Mouse (Mus musculus): ENCODE measurements around the gene Frem2. TPM values are rescaled to one million over a fixed set of nuclear protein-coding genes. Genes with fewer than 3 reads are reported as not detected.

Gene Frem2
- polyA plus RNA-seq (2015; fragmentation: Nextera tagmentation; extraction: Ambion mirVana) = 10.5 and 10.6 TPM in 2 replicates

DNA sequence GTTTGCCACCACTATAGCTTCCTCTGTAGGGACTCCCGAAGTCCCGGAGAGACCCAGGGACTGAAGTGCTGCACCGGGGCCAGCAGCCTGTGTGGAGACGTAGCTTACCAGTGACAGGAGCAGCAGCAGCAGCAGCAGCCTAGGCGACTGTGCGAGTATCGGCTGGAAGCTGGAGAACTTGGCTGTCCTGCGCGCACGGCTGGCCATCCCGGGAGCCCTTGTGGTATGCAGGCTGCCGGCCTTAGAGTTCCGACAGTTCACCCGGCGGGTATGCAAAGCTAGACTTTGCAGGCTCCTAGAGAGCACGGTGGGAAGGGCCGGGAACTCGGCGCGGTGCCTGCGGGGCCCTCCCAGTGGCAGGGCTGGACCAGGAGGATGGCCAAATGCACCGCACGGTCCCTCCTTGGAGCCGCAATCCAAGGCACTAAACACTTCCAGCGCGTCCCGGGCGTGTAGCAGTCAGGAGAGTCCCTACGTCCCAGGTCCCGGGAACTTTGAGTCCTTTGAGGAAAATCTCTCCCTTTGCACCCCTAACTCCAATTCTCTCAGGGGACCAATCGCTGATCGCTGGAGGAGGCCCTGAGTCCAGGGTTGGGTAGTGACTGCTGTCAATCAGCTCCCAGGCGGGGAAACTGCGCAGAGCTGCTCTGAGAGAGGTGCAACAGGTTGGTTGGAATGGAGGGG lies at the start of gene Frem2:
Gene Frem2 (minus strand): TSS at position 478 of the 684 bp plus-strand sequence.
- Histone ChIP-seq H3K27ac (peak within 1 kb of the TSS; percentile 88), H3K4me3 (peak within 1 kb of the TSS; percentile 54), H3K36me3 (peaks cover 32% of the 10 kb centered on the region), H3K4me1 (peaks cover 15% of the 10 kb centered on the region), H3K9me3 (peaks cover 13% of the 10 kb centered on the region), H3K9ac (peak within 1 kb of the TSS; percentile 43), H3K27me3 (peaks cover 23% of the 10 kb centered on the region), H3K4me2 (peak within 1 kb of the TSS; percentile 90)
- under 1% methylated on average over 34 of the region's 34 CpGs for WGBS
- ATAC-seq (ENCODE audit: borderline replicate concordance, extremely low read depth, low FRiP score, low TSS enrichment) = peak; percentile 91

DNA sequence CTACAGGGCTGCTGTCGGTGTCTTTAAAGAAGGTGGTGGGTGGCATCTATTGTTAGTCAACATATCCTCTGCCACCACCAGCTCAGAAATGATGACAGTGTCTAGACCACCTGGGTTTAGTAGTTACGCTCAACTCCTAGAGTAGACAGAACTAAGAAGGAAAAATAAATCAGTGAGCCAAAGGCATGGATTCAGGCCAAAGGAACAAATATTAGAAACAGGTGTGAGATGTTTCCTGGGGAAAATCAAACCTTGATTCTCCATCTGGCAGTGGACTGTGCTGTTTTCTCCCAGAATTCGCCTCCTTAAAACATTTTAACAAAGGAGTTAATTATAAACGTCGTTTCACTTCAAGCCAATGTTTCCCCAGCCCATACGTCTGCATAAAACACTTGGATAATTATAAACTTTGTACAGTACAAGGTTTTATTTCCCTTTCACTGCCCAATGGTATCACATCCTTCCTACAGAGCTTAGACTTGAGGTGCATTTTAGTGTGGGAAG lies 48.9 kb upstream of the Frem2 start:
- Histone ChIP-seq H3K9me3 (no peaks in the 10 kb centered on the region), H3K27me3 (no peaks in the 10 kb centered on the region)
- ATAC-seq (ENCODE audit: borderline replicate concordance, extremely low read depth, low FRiP score, low TSS enrichment) = no peak

DNA sequence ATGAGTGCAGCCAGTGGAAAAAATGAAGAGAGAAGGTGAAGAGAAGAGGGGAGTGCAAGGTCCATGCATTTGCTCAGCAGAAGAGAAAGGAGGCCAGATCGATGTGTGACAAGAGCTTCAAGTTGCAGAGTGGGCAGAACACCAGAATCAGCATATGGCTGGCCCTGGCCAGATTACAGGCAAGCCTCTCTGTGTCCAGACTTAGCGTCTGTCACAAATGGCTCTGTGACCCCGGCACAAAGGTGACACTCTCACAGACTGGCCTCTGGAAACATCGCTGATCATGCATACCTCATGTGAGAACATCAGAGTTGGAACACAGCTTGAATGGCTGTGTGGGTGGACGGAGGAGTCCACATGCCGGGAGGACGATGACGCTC lies 46.0 kb upstream of the Frem2 start:
- Histone ChIP-seq H3K27me3 (no peaks in the 10 kb centered on the region), H3K9ac (no peak overlapping the region), H3K9me3 (no peaks in the 10 kb centered on the region), H3K27ac (no peak overlapping the region), H3K4me1 (peaks cover 5% of the 10 kb centered on the region; the same call in 1 of the 2 replicates), H3K4me2 (no peak overlapping the region), H3K36me3 (no peaks in the 10 kb centered on the region), H3K4me3 (no peak overlapping the region)
- ATAC-seq (ENCODE audit: borderline replicate concordance, extremely low read depth, low FRiP score, low TSS enrichment) = no peak
- WGBS = 55% methylated on average over 8 of the region's 8 CpGs

More for the DNA sequence above, 48.9 kb upstream of the Frem2 start:
- Histone ChIP-seq H3K36me3 (no peaks in the 10 kb centered on the region), H3K4me2 (no peak overlapping the region), H3K4me3 (no peak overlapping the region), H3K27ac (no peak overlapping the region), H3K9ac (no peak overlapping the region), H3K4me1 (peaks cover 5% of the 10 kb centered on the region; the same call in 1 of the 2 replicates)
- WGBS = 59% methylated on average over 6 of the region's 6 CpGs

DNA sequence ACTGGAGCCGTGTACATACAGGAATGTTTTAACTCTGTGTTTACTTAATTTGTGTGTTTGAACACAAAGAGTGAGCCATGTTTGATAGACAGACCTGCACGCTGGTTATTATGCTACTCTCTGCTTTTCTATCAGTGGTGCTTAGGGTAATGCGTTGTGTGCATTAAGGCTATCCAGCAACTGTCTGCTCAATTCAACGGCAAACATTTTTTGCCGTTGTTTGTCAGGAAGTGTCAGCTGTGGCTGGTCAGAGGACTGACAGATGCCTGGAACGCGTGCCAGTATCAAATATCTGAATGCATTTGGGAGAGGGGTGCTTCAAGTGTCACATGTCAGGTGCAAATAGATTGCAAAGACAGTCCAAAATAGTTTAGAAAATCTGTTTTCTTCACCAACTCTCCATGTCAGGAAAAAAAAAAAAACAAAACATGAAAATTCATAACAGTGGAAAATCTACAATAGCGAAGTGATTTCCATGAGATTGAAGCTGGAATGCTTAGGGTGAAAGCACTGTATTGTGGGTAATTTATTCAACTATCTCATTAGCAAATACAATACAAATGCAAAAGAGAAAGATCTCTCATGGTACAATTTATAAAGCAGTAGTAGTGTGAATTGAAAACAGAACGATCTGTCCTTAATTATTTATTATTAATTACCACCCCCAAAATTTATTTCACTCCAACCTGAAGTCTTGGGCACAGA lies 45.4 kb upstream of the Frem2 start:
- Histone ChIP-seq H3K4me3 (no peak overlapping the region), H3K36me3 (no peaks in the 10 kb centered on the region), H3K4me2 (no peak overlapping the region), H3K9me3 (no peaks in the 10 kb centered on the region), H3K9ac (no peak overlapping the region), H3K27ac (no peak overlapping the region), H3K27me3 (no peaks in the 10 kb centered on the region), H3K4me1 (peaks cover 5% of the 10 kb centered on the region; the same call in 1 of the 2 replicates)
- ATAC-seq (ENCODE audit: borderline replicate concordance, extremely low read depth, low FRiP score, low TSS enrichment) = no peak
- 36% methylated on average over 9 of the region's 9 CpGs for WGBS

DNA sequence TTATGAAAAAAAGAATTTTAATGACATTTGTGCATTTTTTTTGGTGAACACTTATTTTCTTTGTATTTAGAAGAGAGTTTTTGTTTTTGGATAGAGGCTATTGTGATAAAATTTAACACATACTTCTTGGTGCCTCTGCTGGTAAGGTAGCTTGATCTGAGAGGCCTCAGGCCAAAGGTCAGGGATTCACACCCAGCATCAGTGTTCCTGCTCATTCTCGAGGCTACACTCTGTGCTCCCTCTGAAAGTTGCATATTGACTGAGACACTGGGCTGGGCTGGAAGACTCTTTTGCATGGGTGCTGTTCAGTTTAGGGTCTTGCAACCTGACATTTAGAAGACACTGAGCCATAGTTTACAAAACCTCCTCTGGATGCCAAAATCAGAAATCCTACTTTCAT lies 44.8 kb upstream of the Frem2 start:
- Histone ChIP-seq H3K4me2 (no peak overlapping the region), H3K27ac (no peak overlapping the region), H3K9me3 (no peaks in the 10 kb centered on the region), H3K4me3 (no peak overlapping the region), H3K4me1 (no peaks in the 10 kb centered on the region), H3K36me3 (no peaks in the 10 kb centered on the region), H3K9ac (no peak overlapping the region), H3K27me3 (no peaks in the 10 kb centered on the region)
- 20% methylated on average over 1 of the region's 1 CpGs for WGBS
- no peak for ATAC-seq (ENCODE audit: borderline replicate concordance, extremely low read depth, low FRiP score, low TSS enrichment)

DNA sequence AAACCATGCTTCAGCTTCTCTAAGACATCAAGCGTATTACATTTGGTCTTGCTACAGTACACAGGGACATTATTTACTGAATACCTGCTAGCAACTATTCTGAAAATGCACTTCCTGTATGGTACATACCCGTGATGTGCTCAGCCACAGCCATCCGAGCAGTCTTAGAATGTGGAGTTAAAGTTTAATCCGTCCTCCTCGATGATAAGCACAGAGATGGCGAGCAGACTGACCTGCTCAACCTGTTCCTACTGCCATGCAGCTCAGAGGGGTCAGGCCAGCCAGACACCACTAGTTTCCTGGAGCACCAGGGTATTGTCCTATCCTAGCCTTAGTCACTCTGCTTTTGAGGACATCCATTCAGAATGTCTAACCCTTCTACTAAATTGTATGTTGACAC lies 30.6 kb upstream of the Frem2 start:
- Histone ChIP-seq H3K4me1 (no peaks in the 10 kb centered on the region), H3K27ac (no peak overlapping the region), H3K4me2 (no peak overlapping the region), H3K9me3 (no peaks in the 10 kb centered on the region), H3K4me3 (no peak overlapping the region), H3K36me3 (no peaks in the 10 kb centered on the region), H3K9ac (no peak overlapping the region), H3K27me3 (no peaks in the 10 kb centered on the region)
- peak; percentile 39; the same call in 1 of the 2 replicates for ATAC-seq (ENCODE audit: borderline replicate concordance, extremely low read depth, low FRiP score, low TSS enrichment)
- WGBS = 46% methylated on average over 6 of the region's 6 CpGs

DNA sequence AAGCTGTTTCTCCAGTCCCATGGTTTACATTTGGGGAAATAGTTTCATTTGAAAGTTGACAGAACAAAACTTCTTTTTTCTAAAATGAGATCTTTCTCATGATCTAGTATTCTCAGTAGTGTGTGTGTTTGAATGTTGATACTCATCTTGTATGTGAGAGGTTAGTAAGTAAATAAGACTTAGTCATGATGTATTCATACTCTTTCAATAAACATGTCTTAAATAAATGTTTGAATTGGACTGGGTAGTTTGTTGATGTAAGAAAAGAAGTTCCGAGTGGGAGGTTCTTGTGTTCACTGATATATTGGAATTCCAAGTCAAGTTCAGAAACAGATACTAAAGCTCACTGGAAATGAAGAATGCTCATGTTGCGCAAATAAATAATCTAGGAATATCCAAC lies 25.1 kb upstream of the Frem2 start:
- Histone ChIP-seq H3K27me3 (no peaks in the 10 kb centered on the region), H3K27ac (no peak overlapping the region), H3K4me2 (no peak overlapping the region), H3K9ac (no peak overlapping the region), H3K36me3 (no peaks in the 10 kb centered on the region), H3K4me1 (no peaks in the 10 kb centered on the region), H3K4me3 (no peak overlapping the region), H3K9me3 (no peaks in the 10 kb centered on the region)
- WGBS = 59% methylated on average over 2 of the region's 2 CpGs
- ATAC-seq (ENCODE audit: borderline replicate concordance, extremely low read depth, low FRiP score, low TSS enrichment) = no peak

DNA sequence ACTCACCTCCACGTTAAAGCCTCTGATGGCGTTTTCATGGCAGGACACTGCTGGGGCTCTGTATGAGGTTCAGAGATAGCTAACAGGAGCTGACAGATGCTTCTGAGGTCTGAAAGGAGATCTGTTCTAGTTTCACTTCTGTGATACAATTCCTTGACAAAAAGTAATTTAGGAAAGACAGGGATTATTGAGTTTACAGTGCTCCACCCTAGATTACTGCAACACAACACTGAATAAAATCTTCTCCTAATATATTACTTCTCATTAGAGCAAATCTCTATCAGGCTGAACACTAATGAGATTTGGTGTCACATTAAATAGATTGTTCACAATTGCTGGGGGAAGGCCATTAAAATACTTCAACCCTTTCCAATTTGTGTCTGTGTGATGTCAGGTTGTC lies 23.7 kb upstream of the Frem2 start:
- Histone ChIP-seq H3K4me3 (no peak overlapping the region), H3K27me3 (no peaks in the 10 kb centered on the region), H3K4me2 (no peak overlapping the region), H3K27ac (no peak overlapping the region), H3K4me1 (no peaks in the 10 kb centered on the region), H3K9me3 (no peaks in the 10 kb centered on the region), H3K36me3 (no peaks in the 10 kb centered on the region), H3K9ac (no peak overlapping the region)
- 39% methylated on average over 2 of the region's 2 CpGs for WGBS
- no peak for ATAC-seq (ENCODE audit: borderline replicate concordance, extremely low read depth, low FRiP score, low TSS enrichment)

DNA sequence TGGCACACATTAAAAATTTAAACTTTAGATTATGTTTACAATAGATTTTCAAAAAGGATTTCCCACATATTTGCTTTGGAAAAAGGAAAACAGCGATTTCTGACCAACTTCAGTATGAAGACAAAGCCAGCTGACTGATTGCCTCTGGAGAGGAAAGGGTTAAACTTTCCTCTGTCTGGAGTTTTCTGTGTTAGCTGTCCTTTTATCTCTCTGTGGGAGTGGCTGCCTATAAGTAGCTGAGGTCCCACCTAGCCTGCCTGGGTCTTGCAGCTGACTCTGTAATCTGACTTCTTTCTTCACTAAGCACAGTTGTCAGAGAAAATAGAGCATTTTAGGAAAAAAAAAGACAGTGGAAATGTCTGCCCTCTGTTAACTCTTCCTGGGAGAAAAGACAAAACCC lies 17.1 kb upstream of the Frem2 start:
- no peaks in the 10 kb centered on the region for H3K9me3 ChIP-seq
- no peak overlapping the region for H3K4me3 ChIP-seq
- no peak for ATAC-seq (ENCODE audit: borderline replicate concordance, extremely low read depth, low FRiP score, low TSS enrichment)
- H3K4me1 ChIP-seq = no peaks in the 10 kb centered on the region
- H3K4me2 ChIP-seq = no peak overlapping the region
- WGBS = 17% methylated on average over 1 of the region's 1 CpGs
- no peak overlapping the region for H3K27ac ChIP-seq
- H3K27me3 ChIP-seq = no peaks in the 10 kb centered on the region
- H3K36me3 ChIP-seq = no peaks in the 10 kb centered on the region
- no peak overlapping the region for H3K9ac ChIP-seq

DNA sequence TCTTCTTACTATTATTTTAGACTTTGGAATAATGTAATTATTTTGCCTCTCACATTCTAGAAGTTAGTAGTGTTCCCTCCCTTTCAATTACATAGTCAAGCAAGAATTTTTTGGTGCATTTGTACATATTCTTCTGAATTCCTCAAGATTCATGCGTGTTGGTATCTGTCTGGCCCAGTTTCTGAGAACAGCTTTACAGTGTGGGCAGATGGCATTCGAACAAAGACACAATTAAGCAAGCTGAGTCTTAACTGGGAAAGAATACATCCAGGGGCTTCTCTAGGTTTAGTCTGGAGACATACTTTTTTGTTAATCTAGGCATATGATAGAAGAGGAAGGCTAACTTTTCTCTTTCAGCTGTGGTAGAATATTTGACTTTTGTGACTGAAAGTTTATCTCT lies 12.6 kb upstream of the Frem2 start:
- no peak overlapping the region for H3K27ac ChIP-seq
- H3K4me1 ChIP-seq = 0 out of 2 replicates have a peak, but pooled peaks cover 5% of the 10 kb centered on the region
- H3K9ac ChIP-seq = no peak overlapping the region
- 67% methylated on average over 2 of the region's 2 CpGs for WGBS
- H3K36me3 ChIP-seq = no peaks in the 10 kb centered on the region
- H3K4me3 ChIP-seq = no peak overlapping the region
- no peaks in the 10 kb centered on the region for H3K27me3 ChIP-seq
- no peak for ATAC-seq (ENCODE audit: borderline replicate concordance, extremely low read depth, low FRiP score, low TSS enrichment)
- no peaks in the 10 kb centered on the region for H3K9me3 ChIP-seq
- H3K4me2 ChIP-seq = no peak overlapping the region

DNA sequence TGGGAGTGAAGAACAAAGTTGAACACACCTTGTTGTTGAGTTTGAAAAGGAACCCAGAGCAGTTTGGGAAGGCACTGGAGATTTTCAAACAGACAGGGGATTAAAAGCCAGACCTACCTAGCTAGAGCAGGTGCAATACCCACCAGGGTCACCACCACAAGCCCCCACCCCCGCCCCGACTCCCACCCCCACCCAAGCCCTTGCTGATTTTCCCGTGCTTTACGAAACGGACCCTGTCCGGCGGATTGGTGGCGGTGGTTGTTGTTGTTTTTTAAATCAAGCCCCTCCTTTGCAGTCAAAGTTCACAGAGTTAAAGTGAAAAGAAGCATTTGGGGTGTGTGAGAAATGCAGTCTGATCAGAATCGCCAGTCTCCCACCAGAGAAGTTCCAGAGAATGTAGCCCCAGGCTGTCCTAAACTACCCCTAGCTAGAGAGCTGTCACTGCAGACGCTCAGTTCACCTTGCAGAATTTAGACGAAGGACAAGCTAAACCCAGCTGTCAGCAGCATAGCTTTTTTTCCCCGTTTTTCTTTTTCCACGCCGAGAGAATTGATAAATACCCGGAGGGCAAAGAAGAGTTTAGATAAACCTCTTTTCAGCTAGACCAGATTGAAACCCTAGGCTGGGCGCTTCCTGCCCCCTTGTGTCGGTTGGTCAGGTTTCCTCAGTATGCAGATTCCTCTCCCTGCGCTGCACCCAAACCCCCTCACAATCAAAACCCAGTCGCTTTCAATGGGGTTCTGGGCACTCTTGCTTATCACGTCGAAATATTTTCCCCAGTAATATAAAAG lies 784 bp upstream of the Frem2 start:
- H3K36me3 ChIP-seq = peaks cover 23% of the 10 kb centered on the region
- H3K9me3 ChIP-seq = peaks cover 13% of the 10 kb centered on the region
- H3K4me1 ChIP-seq = peaks cover 15% of the 10 kb centered on the region
- ATAC-seq (ENCODE audit: borderline replicate concordance, extremely low read depth, low FRiP score, low TSS enrichment) = no peak
- under 1% methylated on average over 21 of the region's 21 CpGs for WGBS
- peak overlapping the region; percentile 54 for H3K4me3 ChIP-seq
- peak overlapping the region; percentile 18; the same call in 1 of the 2 replicates for H3K9ac ChIP-seq
- peak overlapping the region; percentile 90 for H3K4me2 ChIP-seq
- peaks cover 23% of the 10 kb centered on the region for H3K27me3 ChIP-seq
- H3K27ac ChIP-seq = peak overlapping the region; percentile 41; the same call in 1 of the 2 replicates
